Mouse (Mus musculus): ENCODE results near the gene Rarres2. TPM values are rescaled to one million over a fixed set of nuclear protein-coding genes. Genes with fewer than 3 reads are reported as not detected.

Rarres2 gene
- total and polyA plus RNA-seq, 3 experiments, result 0.72 TPM; not detected in 2

DNA sequence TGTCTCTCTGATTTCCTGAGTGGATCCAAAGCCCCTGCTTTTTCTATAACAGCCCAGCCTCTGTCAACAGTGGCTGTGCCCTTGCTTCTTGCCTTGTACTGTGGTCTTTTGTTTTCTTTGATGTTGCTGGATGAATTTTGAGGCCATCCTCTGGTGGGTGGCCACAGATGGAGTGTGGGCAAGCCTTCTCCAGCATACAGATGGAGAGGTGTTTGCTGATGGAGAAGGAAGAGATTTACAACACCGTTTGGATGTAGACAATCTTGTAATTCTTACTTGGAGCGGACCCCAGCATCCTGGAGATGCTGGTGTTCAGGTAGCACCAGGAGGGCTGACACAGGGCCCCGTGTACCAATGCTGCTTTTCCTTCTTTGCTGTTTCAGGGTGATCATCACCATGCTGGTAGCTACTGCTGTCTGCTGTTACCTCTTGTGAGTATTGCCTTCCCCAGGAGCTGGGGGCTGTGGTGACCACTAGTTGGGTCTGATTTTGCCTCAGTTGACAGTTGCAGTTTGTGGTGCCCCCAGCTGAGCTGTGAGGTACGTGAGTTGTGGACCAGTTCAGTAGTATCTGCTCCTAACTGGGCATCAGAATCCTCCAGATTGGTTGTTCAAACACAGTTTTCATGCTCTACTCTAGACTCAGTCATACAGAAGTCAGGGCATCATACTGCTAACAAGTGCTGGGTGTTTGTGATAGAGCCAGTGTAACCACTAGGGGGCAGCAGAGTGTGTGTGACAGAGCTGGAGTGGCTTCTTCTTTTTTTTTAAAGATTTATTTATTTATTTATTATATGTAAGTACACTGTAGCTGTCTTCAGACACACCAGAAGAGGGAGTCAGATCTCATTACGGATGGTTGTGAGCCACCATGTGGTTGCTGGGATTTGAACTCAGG, 33.5 kb downstream of the Rarres2 start:
- Histone ChIP-seq H3K27me3 (replicated peaks) (peaks cover 6% of the 10 kb centered on the region), H3K36me3 (replicated peaks in 1 of 2; ENCODE audit: control insufficient read depth in 1 of 2, insufficient read depth in 1 of 2, low read length in 1 of 2) (peaks cover 0 to 4% of the 10 kb centered on the region in 2 experiments), H3K4me2 (ENCODE audit: insufficient read depth, low read depth, poor library complexity, severe bottlenecking) (no peak overlapping the region), H3K27ac (ENCODE audit: insufficient read depth, low read depth) (no peak overlapping the region), H3K4me1 (ENCODE audit: control insufficient read depth in 1 of 2, insufficient read depth in 2 of 2) (peaks cover 0 to 18% of the 10 kb centered on the region in 2 experiments; a peak in 2 of 4 replicates), H3K9me3 (replicated peaks; ENCODE audit: low read length) (no peaks in the 10 kb centered on the region), H3K9ac (ENCODE audit: insufficient read depth, low read depth) (no peak overlapping the region), H3K79me2 (replicated peaks; ENCODE audit: control insufficient read depth, extremely low read depth, insufficient read depth, poor library complexity, severe bottlenecking) (no peaks in the 10 kb centered on the region), H3K4me3 (replicated peaks in 1 of 3; ENCODE audit: low read depth in 2 of 3, low read length in 2 of 3, poor library complexity in 1 of 3) (no peak overlapping the region)
- peak; percentile 71 to 73 for TF ChIP-seq CTCF (conservative IDR thresholded peaks at IDR 0.05 in 1 of 2, IDR thresholded peaks at IDR 0.05 in 1 of 2; ENCODE audit: low read depth in 2 of 2, low read length in 2 of 2)
- no peak for TF ChIP-seq ETS1 (conservative IDR thresholded peaks at IDR 0.05; ENCODE audit: low read depth, low read length)
- TF ChIP-seq RAD21 (IDR thresholded peaks at IDR 0.05; ENCODE audit: low read depth, low read length), result peak; percentile 56
- peak; percentile 50 for TF ChIP-seq SMC3 (IDR thresholded peaks at IDR 0.05; ENCODE audit: low read depth, low read length)
- TF ChIP-seq ZNF384 (IDR thresholded peaks at IDR 0.05; ENCODE audit: low read depth, low read length), result peak; percentile 91
- in situ Hi-C loops (cut with MboI; ENCODE audit: low pct_ligation_motif_present, low pct_unique_long_range_greater_than_20kb, low sequenced_read_pairs), result loop anchor here (5.0 to 25.0 kb wide), 2 partner anchors 78 to 352 kb away; no protein-coding TSS in a partner anchor
- DNase-seq (ENCODE audit: extremely low read depth), result peak; percentile 84
- dilution Hi-C loops (cut with MboI; ENCODE audit: extremely low pct_ligation_motif_present, extremely low pct_unique_long_range_greater_than_20kb, low sequenced_read_pairs), result no loop called here

DNA sequence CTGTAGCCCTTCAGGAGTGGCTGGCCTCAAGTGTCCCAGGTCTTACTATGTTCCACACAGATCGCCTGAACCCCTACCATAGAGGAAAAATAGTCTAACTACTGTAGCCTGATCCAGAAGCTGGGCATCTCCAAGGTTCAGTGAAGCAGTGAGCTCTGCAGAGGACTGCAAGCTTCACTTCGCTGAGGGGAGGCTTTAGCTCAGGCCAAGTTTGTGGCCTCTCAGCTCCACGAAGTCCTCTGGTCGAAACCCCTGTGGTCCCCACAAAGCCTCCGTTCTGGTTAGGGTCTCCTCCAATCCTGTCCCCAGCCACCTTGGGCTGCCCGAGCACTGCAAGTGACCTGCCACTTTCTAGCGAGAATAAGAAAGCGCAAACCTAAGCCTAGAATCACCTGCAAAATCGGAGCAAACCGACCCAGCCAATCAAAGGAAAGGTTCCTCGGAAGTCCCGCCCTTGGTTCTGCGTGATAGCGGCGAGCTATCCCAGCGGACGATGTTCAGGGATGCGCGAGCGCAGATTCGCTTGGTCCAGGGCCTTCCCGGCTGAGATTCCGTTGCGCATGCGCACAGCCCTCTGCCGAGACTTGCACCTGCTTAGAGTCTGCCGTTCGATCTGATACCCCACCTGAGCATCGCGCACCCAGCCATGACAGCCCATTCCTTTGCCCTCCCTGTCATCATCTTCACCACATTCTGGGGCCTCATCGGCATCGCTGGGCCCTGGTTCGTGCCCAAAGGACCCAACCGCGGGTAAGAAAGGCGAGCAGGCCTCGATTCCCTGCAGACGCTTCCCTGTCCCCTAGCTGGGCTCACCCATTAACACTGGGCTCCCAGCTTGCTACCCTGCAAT, 35.3 kb downstream of the Rarres2 start, which contains the start of gene Atp6v0e2:
TSS of gene Atp6v0e2 (plus strand) at position 511 of the 850 bp plus-strand sequence.
- H3K9me3 ChIP-seq (replicated peaks; ENCODE audit: low read length), result no peaks in the 10 kb centered on the region
- H3K36me3 ChIP-seq (replicated peaks in 1 of 2; ENCODE audit: control insufficient read depth in 1 of 2, insufficient read depth in 1 of 2, low read length in 1 of 2), result peaks cover 3 to 21% of the 10 kb centered on the region in 2 experiments
- TF ChIP-seq MAZ (IDR thresholded peaks at IDR 0.05; ENCODE audit: low read depth, low read length) (no peak), RCOR1 (conservative IDR thresholded peaks at IDR 0.05; ENCODE audit: low read depth, low read length) (no peak), UBTF (IDR thresholded peaks at IDR 0.05; ENCODE audit: low read depth, low read length) (no peak), PAX5 (IDR thresholded peaks at IDR 0.05; ENCODE audit: low read length) (no peak), ZC3H11A (IDR thresholded peaks at IDR 0.05; ENCODE audit: low read depth, low read length) (no peak), MYC (IDR thresholded peaks at IDR 0.05; ENCODE audit: low read depth, low read length) (no peak)
- no peaks in the 10 kb centered on the region for H3K27me3 ChIP-seq (replicated peaks)
- H3K27ac ChIP-seq (ENCODE audit: insufficient read depth, low read depth), result no peak within 1 kb of the TSS
- no peaks in the 10 kb centered on the region for H3K79me2 ChIP-seq (replicated peaks; ENCODE audit: control insufficient read depth, extremely low read depth, insufficient read depth, poor library complexity, severe bottlenecking)
- dilution Hi-C loops (cut with MboI; ENCODE audit: extremely low pct_ligation_motif_present, extremely low pct_unique_long_range_greater_than_20kb, low sequenced_read_pairs) (no loop called here), in situ Hi-C loops (cut with MboI; ENCODE audit: low pct_ligation_motif_present, low pct_unique_long_range_greater_than_20kb, low sequenced_read_pairs) (loop anchor here (5.0 to 25.0 kb wide), 2 partner anchors 80 to 350 kb away; no protein-coding TSS in a partner anchor)
- H3K4me1 ChIP-seq (ENCODE audit: control insufficient read depth in 1 of 2, insufficient read depth in 2 of 2), result peaks cover 0 to 18% of the 10 kb centered on the region in 2 experiments; a peak in 2 of 4 replicates
- no peak for DNase-seq (ENCODE audit: extremely low read depth)
- H3K9ac ChIP-seq (ENCODE audit: insufficient read depth, low read depth), result no peak within 1 kb of the TSS
- H3K4me3 ChIP-seq (replicated peaks in 1 of 3; ENCODE audit: low read depth in 2 of 3, low read length in 2 of 3, poor library complexity in 1 of 3), result no peak within 1 kb of the TSS
- no peak within 1 kb of the TSS for H3K4me2 ChIP-seq (ENCODE audit: insufficient read depth, low read depth, poor library complexity, severe bottlenecking)

Measured in CH12.LX (cell line).